Mouse (Mus musculus): Measurements from ENCODE around the gene Mepce. TPM values are rescaled to one million over a fixed set of nuclear protein-coding genes. Genes with fewer than 3 reads are reported as not detected.
"Not testable (repeated sequence)": the region's sequence is repeated elsewhere in the genome, so short reads cannot be mapped to it uniquely, and the experiment has no call there.

The Mepce gene
- total RNA-seq (2014; rRNA removed) (33.3 and 47.7 TPM in 2 replicates), polyA plus RNA-seq (2015; fragmentation: Nextera tagmentation; extraction: Ambion mirVana) (18.3 and 21.1 TPM in 2 replicates)

GRCm38 (mm10) chr5:137787151-137787928 is at the start of gene Mepce, which contains the start of gene Zcwpw1:
TSS of gene Mepce (minus strand) at chr5:137787655.
TSS of gene Zcwpw1 (plus strand) at chr5:137787798.
- under 1% methylated on average over 48 of the region's 48 CpGs for WGBS
- peak; percentile 79 for ATAC-seq
- Histone ChIP-seq H3K36me3 (ENCODE audit: insufficient read depth) (peaks cover 24% of the 10 kb centered on the region), H3K27ac (ENCODE audit: low read depth, low read length) (peak within 1 kb of the TSS; percentile 97), H3K4me1 (ENCODE audit: insufficient read depth) (peaks cover 27% of the 10 kb centered on the region), H3K4me3 (ENCODE audit: low read depth, low read length) (peak within 1 kb of the TSS; percentile 68), H3K27me3 (ENCODE audit: insufficient read depth, low read length) (no peaks in the 10 kb centered on the region), H3K9ac (peak within 1 kb of the TSS; percentile 65), H3K9me3 (ENCODE audit: low read length) (no peaks in the 10 kb centered on the region), H3K4me2 (ENCODE audit: low read depth) (peak within 1 kb of the TSS; percentile 69)
- TF ChIP-seq CTCF (IDR thresholded peaks at IDR 0.05; ENCODE audit: low read depth), result peak; percentile 94
- peak; percentile 99 for DNase-seq

- ATAC-seq; H3K9ac ChIP-seq; H3K4me3 ChIP-seq (ENCODE audit: low read depth, low read length); H3K4me1 ChIP-seq (ENCODE audit: insufficient read depth); H3K27me3 ChIP-seq (ENCODE audit: insufficient read depth, low read length); DNase-seq; H3K9me3 ChIP-seq (ENCODE audit: low read length); H3K4me2 ChIP-seq (ENCODE audit: low read depth); H3K27ac ChIP-seq (ENCODE audit: low read depth, low read length); H3K36me3 ChIP-seq (ENCODE audit: insufficient read depth): not testable (repeated sequence)
Observed at GRCm38 (mm10) chr5:137837110-137837509, 49.7 kb upstream of the Mepce start.

- Histone ChIP-seq H3K4me3 (ENCODE audit: low read depth, low read length) (no peak overlapping the region), H3K9me3 (ENCODE audit: low read length) (no peaks in the 10 kb centered on the region), H3K27me3 (ENCODE audit: insufficient read depth, low read length) (no peaks in the 10 kb centered on the region), H3K4me1 (ENCODE audit: insufficient read depth) (no peaks in the 10 kb centered on the region), H3K27ac (ENCODE audit: low read depth, low read length) (no peak overlapping the region), H3K36me3 (ENCODE audit: insufficient read depth) (no peaks in the 10 kb centered on the region), H3K4me2 (ENCODE audit: low read depth) (no peak overlapping the region), H3K9ac (no peak overlapping the region)
- TF ChIP-seq CTCF (IDR thresholded peaks at IDR 0.05; ENCODE audit: low read depth), result no peak
- ATAC-seq (no peak), DNase-seq (no peak)
Observed at GRCm38 (mm10) chr5:137836611-137837010, 49.2 kb upstream of the Mepce start.

DNA sequence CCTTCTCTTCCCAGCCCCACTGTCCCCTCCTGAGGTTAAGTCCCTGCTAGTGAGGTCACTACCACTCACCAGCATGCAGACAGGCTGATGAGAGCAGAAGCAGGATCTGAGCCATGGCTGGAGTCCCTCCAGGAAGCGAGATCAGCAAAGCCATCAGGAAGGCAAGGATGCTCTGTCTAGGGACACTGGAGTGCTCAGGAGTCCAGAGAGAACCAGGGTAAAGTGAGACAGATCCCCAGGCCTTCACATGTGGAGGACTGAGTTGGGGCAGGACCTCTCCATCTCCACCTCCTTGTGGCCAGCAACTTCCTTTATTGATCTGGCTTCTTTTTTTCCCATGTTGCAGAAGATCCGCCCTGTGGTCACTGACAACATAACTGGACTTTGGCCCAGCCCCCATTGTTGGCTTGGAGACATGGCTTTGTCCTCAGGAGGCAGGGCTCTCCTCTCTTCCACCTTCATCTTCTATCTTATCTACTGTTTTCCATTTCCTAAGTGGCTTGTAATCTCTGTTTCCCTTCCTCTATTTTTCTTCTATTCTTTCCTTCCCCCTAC is 48.6 kb upstream of the Mepce start, which contains the start of gene Pilra:
Gene Pilra, minus strand, starts transcription at position 316 of the 555 bp plus-strand sequence.
- not testable (repeated sequence) for H3K27ac ChIP-seq (ENCODE audit: low read depth, low read length); H3K9me3 ChIP-seq (ENCODE audit: low read length); ATAC-seq; H3K4me2 ChIP-seq (ENCODE audit: low read depth); DNase-seq; H3K9ac ChIP-seq; H3K4me1 ChIP-seq (ENCODE audit: insufficient read depth); H3K4me3 ChIP-seq (ENCODE audit: low read depth, low read length); H3K27me3 ChIP-seq (ENCODE audit: insufficient read depth, low read length); H3K36me3 ChIP-seq (ENCODE audit: insufficient read depth)
- 60% methylated on average over 2 of the region's 2 CpGs for WGBS

DNA sequence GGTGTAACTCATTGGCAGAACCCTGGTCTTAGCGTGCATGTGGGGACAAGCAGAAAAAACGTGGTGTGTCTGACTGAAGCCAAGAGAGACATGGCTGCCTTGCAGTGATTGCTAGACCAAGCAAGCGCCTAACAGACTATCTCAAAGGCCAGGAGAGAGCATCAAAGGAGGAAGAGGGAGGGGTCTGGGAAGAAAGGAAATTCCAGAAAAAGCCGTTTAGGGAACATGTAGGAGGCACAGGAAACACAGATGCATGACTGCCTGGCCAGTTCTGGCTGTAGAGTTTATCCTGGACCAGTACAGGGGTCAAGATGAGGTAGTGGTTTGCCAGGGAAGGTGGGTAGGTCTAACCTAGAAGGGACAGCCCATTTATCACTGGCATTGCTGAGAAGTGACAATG is 46.0 kb upstream of the Mepce start:
- no peaks in the 10 kb centered on the region for H3K27me3 ChIP-seq (ENCODE audit: insufficient read depth, low read length)
- no peak for ATAC-seq
- DNase-seq, result no peak
- 52% methylated on average over 4 of the region's 4 CpGs for WGBS
- TF ChIP-seq CTCF (IDR thresholded peaks at IDR 0.05; ENCODE audit: low read depth), result no peak
- no peaks in the 10 kb centered on the region for H3K36me3 ChIP-seq (ENCODE audit: insufficient read depth)
- no peak overlapping the region for H3K4me2 ChIP-seq (ENCODE audit: low read depth)
- H3K4me1 ChIP-seq (ENCODE audit: insufficient read depth), result no peaks in the 10 kb centered on the region
- H3K9ac ChIP-seq, result no peak overlapping the region
- no peak overlapping the region for H3K27ac ChIP-seq (ENCODE audit: low read depth, low read length)
- no peak overlapping the region for H3K4me3 ChIP-seq (ENCODE audit: low read depth, low read length)
- H3K9me3 ChIP-seq (ENCODE audit: low read length), result no peaks in the 10 kb centered on the region

DNA sequence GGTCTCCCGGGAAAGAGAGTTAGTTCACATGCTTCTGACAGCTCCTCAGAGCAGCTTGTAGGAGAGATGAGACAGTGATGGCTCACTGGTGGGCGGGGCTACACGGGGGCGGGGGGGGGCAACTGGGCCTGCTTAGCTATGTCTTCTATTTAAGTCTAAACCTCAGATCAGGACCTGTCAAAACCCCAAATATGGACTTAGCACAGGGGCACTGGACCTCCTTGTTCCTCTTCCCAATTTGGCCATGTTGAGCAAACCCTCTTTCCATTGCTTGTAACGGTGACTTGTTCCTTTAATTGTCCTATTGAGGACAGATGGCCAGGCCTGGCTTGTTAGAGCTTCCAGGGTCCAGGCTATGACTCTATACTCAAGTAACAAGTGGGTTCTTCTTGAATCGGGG is 44.1 kb upstream of the Mepce start:
- Histone ChIP-seq H3K9me3 (ENCODE audit: low read length) (no peaks in the 10 kb centered on the region), H3K36me3 (ENCODE audit: insufficient read depth) (no peaks in the 10 kb centered on the region), H3K27ac (ENCODE audit: low read depth, low read length) (no peak overlapping the region), H3K9ac (no peak overlapping the region), H3K4me3 (ENCODE audit: low read depth, low read length) (no peak overlapping the region), H3K27me3 (ENCODE audit: insufficient read depth, low read length) (no peaks in the 10 kb centered on the region), H3K4me1 (ENCODE audit: insufficient read depth) (no peaks in the 10 kb centered on the region), H3K4me2 (ENCODE audit: low read depth) (no peak overlapping the region)
- 84% methylated on average over 6 of the region's 6 CpGs for WGBS
- no peak for ATAC-seq
- no peak for TF ChIP-seq CTCF (IDR thresholded peaks at IDR 0.05; ENCODE audit: low read depth)
- no peak for DNase-seq

GRCm38 (mm10) chr5:137831106-137831505 is 43.7 kb upstream of the Mepce start:
- H3K4me3 ChIP-seq (ENCODE audit: low read depth, low read length), result no peak overlapping the region
- H3K27ac ChIP-seq (ENCODE audit: low read depth, low read length), result no peak overlapping the region
- no peak overlapping the region for H3K9ac ChIP-seq
- no peaks in the 10 kb centered on the region for H3K27me3 ChIP-seq (ENCODE audit: insufficient read depth, low read length)
- TF ChIP-seq CTCF (IDR thresholded peaks at IDR 0.05; ENCODE audit: low read depth), result no peak
- H3K9me3 ChIP-seq (ENCODE audit: low read length), result no peaks in the 10 kb centered on the region
- no peak for ATAC-seq
- H3K4me1 ChIP-seq (ENCODE audit: insufficient read depth), result no peaks in the 10 kb centered on the region
- no peak overlapping the region for H3K4me2 ChIP-seq (ENCODE audit: low read depth)
- no peak for DNase-seq
- no peaks in the 10 kb centered on the region for H3K36me3 ChIP-seq (ENCODE audit: insufficient read depth)
- WGBS, result 88% methylated on average over 4 of the region's 4 CpGs

All from forebrain, postnatal 0 days (tissue).